Mouse (Mus musculus) G1E-ER4 (cell line): ENCODE measurements around the gene Slco6d1. TPM values are rescaled to one million over a fixed set of nuclear protein-coding genes. Genes with fewer than 3 reads are reported as not detected.

Experiments used
- GATA1 ChIP-seq: IDR thresholded peaks from one replicate; pipeline ENCODE4 v1.8.0; 2012; ENCODE audit warnings: low read length, inconsistent platforms
- polyA plus RNA-seq: library from polyadenylated mRNA; stranded (reverse); fragments of >175 nt; gene quantifications from 2 replicates; pipeline ENCODE4 v1.2.3, GENCODE M21; 2012

Slco6d1 gene
- not detected in 2 replicates for polyA plus RNA-seq

GRCm38 (mm10) chr1:98420824-98421223, at the start of gene Slco6d1:
Slco6d1 (plus strand) TSS chr1:98421124.
- no peak for TF ChIP-seq GATA1

GRCm38 (mm10) chr1:98392001-98392400, 28.9 kb upstream of the Slco6d1 start:
- no peak for TF ChIP-seq GATA1

- no peak for TF ChIP-seq GATA1
These were observed 27.0 kb downstream of the Slco6d1 start for GRCm38 (mm10) chr1:98447929-98448328.

- no peak for TF ChIP-seq GATA1
These were observed 58.3 kb downstream of the Slco6d1 start for GRCm38 (mm10) chr1:98479243-98479642.

- no peak for TF ChIP-seq GATA1
These were observed 85.1 kb downstream of the Slco6d1 start for GRCm38 (mm10) chr1:98505982-98506381.

GRCm38 (mm10) chr1:98522977-98523376, 102.1 kb downstream of the Slco6d1 start:
- no peak for TF ChIP-seq GATA1

- no peak for TF ChIP-seq GATA1
These were observed 102.6 kb downstream of the Slco6d1 start for GRCm38 (mm10) chr1:98523537-98523936.

- no peak for TF ChIP-seq GATA1
These were observed 124.4 kb downstream of the Slco6d1 start for GRCm38 (mm10) chr1:98545372-98545771.

- TF ChIP-seq GATA1 = no peak
These were observed 133.5 kb downstream of the Slco6d1 start for GRCm38 (mm10) chr1:98554388-98554787.

GRCm38 (mm10) chr1:98565701-98566100, 144.8 kb downstream of the Slco6d1 start:
- TF ChIP-seq GATA1 = no peak
